Mouse (Mus musculus) adipose tissue, adult 10 weeks (tissue): ENCODE measurements around the gene Olfr705. TPM values are rescaled to one million over a fixed set of nuclear protein-coding genes. Genes with fewer than 3 reads are reported as not detected.

Experiments used
- polyA plus RNA-seq: library from polyadenylated mRNA; stranded (reverse); fragments of 350-450 nt; fragmentation: Illumina TruSeq; extraction: RNeasy Lipid Tissue Mini Kit (QIAGEN cat#74804); gene quantifications from one replicate; pipeline ENCODE4 v1.2.3, GENCODE M21; 2014; ENCODE audit warnings: low read depth, low replicate concordance

Gene Olfr705
- polyA plus RNA-seq, result not detected

GRCm38 (mm10) chr7:106876791-106877190 is at the start of gene Olfr705:
Gene Olfr705, minus strand, starts transcription at chr7:106876891.

GRCm38 (mm10) chr7:106907676-106908075 is 31.0 kb upstream of the Olfr705 start, which contains the start of gene Olfr1532-ps1:
Gene Olfr1532-ps1, plus strand, starts transcription at chr7:106908001.

GRCm38 (mm10) chr7:106901141-106901540 is 24.4 kb upstream of the Olfr705 start, which contains the start of gene Olfr707:
Gene Olfr707, minus strand, starts transcription at chr7:106901241.

GRCm38 (mm10) chr7:106888062-106888461 is 11.4 kb upstream of the Olfr705 start, which contains the start of gene Olfr706:
Gene Olfr706, minus strand, starts transcription at chr7:106888162.

GRCm38 (mm10) chr7:106862885-106863284 is 13.8 kb downstream of the Olfr705 start, which contains the start of gene Olfr704:
Gene Olfr704, plus strand, starts transcription at chr7:106863185.

GRCm38 (mm10) chr7:106843060-106843459 is 33.6 kb downstream of the Olfr705 start, which contains the start of gene Olfr703:
Gene Olfr703, plus strand, starts transcription at chr7:106843360.

GRCm38 (mm10) chr7:106833793-106834192 is 42.9 kb downstream of the Olfr705 start, which contains the start of gene Olfr702:
Gene Olfr702, minus strand, starts transcription at chr7:106833893.

Other genes starting within 250 kb of the Olfr705 start
- not detected for gene Olfr693, start 196.3 kb downstream of the Olfr705 start, polyA plus RNA-seq
- gene Olfr694, start 185.1 kb downstream of the Olfr705 start, polyA plus RNA-seq, result not detected
- not detected for gene Olfr695, start 160.5 kb downstream of the Olfr705 start, polyA plus RNA-seq
- not detected for gene Olfr697, start 134.4 kb downstream of the Olfr705 start, polyA plus RNA-seq
- not detected for gene Olfr698, start 121.5 kb downstream of the Olfr705 start, polyA plus RNA-seq
- not detected for gene Olfr699, start 83.7 kb downstream of the Olfr705 start, polyA plus RNA-seq
- not detected for gene Olfr700, start 68.1 kb downstream of the Olfr705 start, polyA plus RNA-seq
- 0.55 TPM for gene Olfr701, start 62.8 kb downstream of the Olfr705 start, polyA plus RNA-seq
- not detected for gene Olfr702, start 43.0 kb downstream of the Olfr705 start, polyA plus RNA-seq
- gene Olfr703, start 33.5 kb downstream of the Olfr705 start, polyA plus RNA-seq, result not detected
- not detected for gene Olfr704, start 13.7 kb downstream of the Olfr705 start, polyA plus RNA-seq
- gene Olfr706, start 11.3 kb upstream of the Olfr705 start, polyA plus RNA-seq, result not detected
- gene Olfr707, start 24.4 kb upstream of the Olfr705 start, polyA plus RNA-seq, result not detected
- not detected for gene Olfr1532-ps1, start 31.1 kb upstream of the Olfr705 start, polyA plus RNA-seq
- gene Olfr709-ps1, start 55.3 kb upstream of the Olfr705 start, polyA plus RNA-seq, result not detected
- not detected for gene Olfr710, start 71.4 kb upstream of the Olfr705 start, polyA plus RNA-seq
- gene Olfr6, start 87.0 kb upstream of the Olfr705 start, polyA plus RNA-seq, result not detected
- gene Olfr711, start 98.6 kb upstream of the Olfr705 start, polyA plus RNA-seq, result not detected
- gene Olfr2, start 129.2 kb upstream of the Olfr705 start, polyA plus RNA-seq, result not detected
- gene Olfr713, start 154.3 kb upstream of the Olfr705 start, polyA plus RNA-seq, result not detected
- gene Olfr714, start 194.1 kb upstream of the Olfr705 start, polyA plus RNA-seq, result not detected
- not detected for gene Olfr17, start 216.3 kb upstream of the Olfr705 start, polyA plus RNA-seq
- not detected for gene Olfr715b, start 233.5 kb upstream of the Olfr705 start, polyA plus RNA-seq